Mouse (Mus musculus): ENCODE data around the gene Arhgef10l. TPM values are rescaled to one million over a fixed set of nuclear protein-coding genes. Genes with fewer than 3 reads are reported as not detected.

The Arhgef10l gene
- polyA plus RNA-seq, 1 experiment from 2014 or later = 9.7 TPM

DNA sequence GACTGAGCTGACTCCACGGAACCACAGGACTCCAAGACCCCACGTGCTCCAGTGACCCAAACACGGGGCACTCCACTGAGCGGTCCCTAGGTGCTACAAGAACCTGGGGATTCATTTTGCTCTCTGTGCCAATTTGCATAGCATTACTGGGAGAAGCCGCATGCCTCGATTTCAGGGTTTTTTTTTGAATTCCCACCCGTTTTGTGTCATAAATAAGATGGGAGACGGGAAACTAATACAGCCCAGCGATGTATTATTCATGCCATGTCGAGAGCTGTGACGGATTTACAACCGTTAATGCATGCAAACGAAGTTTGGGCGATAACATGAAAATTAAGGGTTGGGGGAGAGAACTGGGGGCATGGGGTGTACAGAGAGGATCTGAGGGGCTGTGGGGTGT lies 136.1 kb downstream of the Arhgef10l start:
- Histone ChIP-seq H3K36me3 (ENCODE audit: control insufficient read depth, insufficient read depth, low read length) (no peaks in the 10 kb centered on the region), H3K27me3 (ENCODE audit: control insufficient read depth, insufficient read depth, low read length) (no peaks in the 10 kb centered on the region), H3K9me3 (replicated peaks; ENCODE audit: control insufficient read depth, low read length) (no peaks in the 10 kb centered on the region), H3K4me2 (no peak overlapping the region), H3K4me1 (ENCODE audit: control insufficient read depth, insufficient read depth, low read length) (no peaks in the 10 kb centered on the region; the same call in 1 of the 2 replicates), H3K4me3 (ENCODE audit: low read depth, low read length) (no peak overlapping the region), H3K9ac (ENCODE audit: low read depth, low read length) (no peak overlapping the region), H3K27ac (ENCODE audit: low read depth, low read length) (no peak overlapping the region)
- WGBS (ENCODE audit: insufficient replicate concordance) = 81% methylated on average over 14 of the region's 14 CpGs
- no peak for ATAC-seq (replicated peaks; ENCODE audit: insufficient number of reproducible peaks, low FRiP score, low TSS enrichment)

DNA sequence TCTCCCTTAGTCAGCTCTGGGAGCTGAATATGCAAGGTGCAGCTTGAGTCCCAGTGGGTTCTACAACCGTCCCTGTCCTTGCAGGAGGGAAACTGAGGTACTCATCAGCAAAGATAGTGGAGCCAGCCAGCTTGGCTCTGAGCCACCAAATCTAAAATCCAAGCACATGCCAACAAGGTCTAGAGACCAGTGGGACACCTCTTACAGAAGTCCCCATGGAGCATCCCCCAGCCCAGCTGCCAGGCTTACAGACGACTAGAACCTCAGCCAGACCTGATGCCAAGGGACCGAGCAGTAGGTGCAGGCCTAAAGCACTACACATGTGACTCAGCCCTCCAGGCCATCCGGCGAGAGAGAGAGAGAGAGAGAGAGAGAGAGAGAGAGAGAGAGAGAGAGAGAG lies 137.4 kb downstream of the Arhgef10l start:
- Histone ChIP-seq H3K27ac (ENCODE audit: low read depth, low read length) (no peak overlapping the region), H3K36me3 (ENCODE audit: control insufficient read depth, insufficient read depth, low read length) (no peaks in the 10 kb centered on the region), H3K27me3 (ENCODE audit: control insufficient read depth, insufficient read depth, low read length) (no peaks in the 10 kb centered on the region), H3K4me1 (ENCODE audit: control insufficient read depth, insufficient read depth, low read length) (no peaks in the 10 kb centered on the region; the same call in 1 of the 2 replicates), H3K4me2 (no peak overlapping the region), H3K4me3 (ENCODE audit: low read depth, low read length) (no peak overlapping the region), H3K9me3 (replicated peaks; ENCODE audit: control insufficient read depth, low read length) (no peaks in the 10 kb centered on the region), H3K9ac (ENCODE audit: low read depth, low read length) (no peak overlapping the region)
- no peak for ATAC-seq (replicated peaks; ENCODE audit: insufficient number of reproducible peaks, low FRiP score, low TSS enrichment)
- WGBS (ENCODE audit: insufficient replicate concordance) = 72% methylated on average over 5 of the region's 5 CpGs

DNA sequence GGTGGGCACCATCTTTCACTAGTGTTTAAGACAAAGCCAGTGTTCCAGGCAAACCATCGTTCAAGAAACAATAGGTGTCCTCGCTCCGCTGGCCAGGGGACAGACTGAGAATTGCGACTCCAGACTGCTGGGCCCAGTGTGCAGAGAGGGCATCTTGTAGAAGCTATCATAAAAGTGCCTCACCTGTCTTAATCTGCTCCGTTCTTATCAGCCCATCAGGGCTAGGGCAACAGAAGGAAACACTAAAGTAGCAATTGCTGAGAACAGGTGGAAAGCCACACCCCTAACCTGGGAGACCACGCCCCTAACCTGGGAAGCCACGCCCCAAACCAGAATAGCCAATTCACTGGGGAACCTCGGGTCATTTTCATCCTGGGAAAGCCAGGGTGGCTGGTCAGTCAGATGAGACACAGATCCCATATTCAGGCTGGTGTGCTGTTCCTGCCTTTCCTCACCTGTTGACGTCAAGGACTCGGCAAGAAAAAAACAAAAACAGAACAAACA lies 140.1 kb downstream of the Arhgef10l start:
- Histone ChIP-seq H3K36me3 (ENCODE audit: control insufficient read depth, insufficient read depth, low read length) (no peaks in the 10 kb centered on the region), H3K27ac (ENCODE audit: low read depth, low read length) (no peak overlapping the region), H3K9me3 (replicated peaks; ENCODE audit: control insufficient read depth, low read length) (no peaks in the 10 kb centered on the region), H3K4me2 (no peak overlapping the region), H3K4me1 (ENCODE audit: control insufficient read depth, insufficient read depth, low read length) (no peaks in the 10 kb centered on the region), H3K27me3 (ENCODE audit: control insufficient read depth, insufficient read depth, low read length) (no peaks in the 10 kb centered on the region), H3K9ac (ENCODE audit: low read depth, low read length) (no peak overlapping the region), H3K4me3 (ENCODE audit: low read depth, low read length) (no peak overlapping the region)
- ATAC-seq (replicated peaks; ENCODE audit: insufficient number of reproducible peaks, low FRiP score, low TSS enrichment) = no peak
- 72% methylated on average over 10 of the region's 10 CpGs for WGBS (ENCODE audit: insufficient replicate concordance)

DNA sequence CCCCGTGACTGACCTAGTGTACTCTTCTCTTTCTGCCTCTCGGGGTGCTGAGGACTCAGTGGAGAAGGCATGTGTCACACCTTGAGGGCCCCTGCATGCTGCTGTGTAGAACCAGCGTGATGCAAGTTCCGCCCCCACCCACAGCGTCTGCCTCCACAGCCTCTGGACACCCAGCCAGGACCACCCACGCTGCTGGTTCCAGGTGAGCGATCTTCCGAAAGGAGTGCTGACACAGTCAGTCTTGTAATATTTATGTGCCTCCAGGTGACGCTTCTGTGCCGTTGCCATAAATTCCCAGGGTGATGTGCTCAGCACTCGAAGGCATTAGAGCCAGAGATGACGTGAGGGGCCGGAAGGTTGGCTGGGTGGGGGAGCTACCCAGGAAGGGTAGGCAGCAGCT lies 140.9 kb downstream of the Arhgef10l start:
- no peaks in the 10 kb centered on the region for H3K9me3 ChIP-seq (replicated peaks; ENCODE audit: control insufficient read depth, low read length)
- H3K4me2 ChIP-seq = no peak overlapping the region
- H3K27ac ChIP-seq (ENCODE audit: low read depth, low read length) = no peak overlapping the region
- no peak for ATAC-seq (replicated peaks; ENCODE audit: insufficient number of reproducible peaks, low FRiP score, low TSS enrichment)
- H3K36me3 ChIP-seq (ENCODE audit: control insufficient read depth, insufficient read depth, low read length) = peaks cover 2% of the 10 kb centered on the region; the same call in 1 of the 2 replicates
- WGBS (ENCODE audit: insufficient replicate concordance) = 83% methylated on average over 13 of the region's 13 CpGs
- no peak overlapping the region for H3K9ac ChIP-seq (ENCODE audit: low read depth, low read length)
- no peaks in the 10 kb centered on the region for H3K4me1 ChIP-seq (ENCODE audit: control insufficient read depth, insufficient read depth, low read length)
- H3K4me3 ChIP-seq (ENCODE audit: low read depth, low read length) = no peak overlapping the region
- no peaks in the 10 kb centered on the region for H3K27me3 ChIP-seq (ENCODE audit: control insufficient read depth, insufficient read depth, low read length)

DNA sequence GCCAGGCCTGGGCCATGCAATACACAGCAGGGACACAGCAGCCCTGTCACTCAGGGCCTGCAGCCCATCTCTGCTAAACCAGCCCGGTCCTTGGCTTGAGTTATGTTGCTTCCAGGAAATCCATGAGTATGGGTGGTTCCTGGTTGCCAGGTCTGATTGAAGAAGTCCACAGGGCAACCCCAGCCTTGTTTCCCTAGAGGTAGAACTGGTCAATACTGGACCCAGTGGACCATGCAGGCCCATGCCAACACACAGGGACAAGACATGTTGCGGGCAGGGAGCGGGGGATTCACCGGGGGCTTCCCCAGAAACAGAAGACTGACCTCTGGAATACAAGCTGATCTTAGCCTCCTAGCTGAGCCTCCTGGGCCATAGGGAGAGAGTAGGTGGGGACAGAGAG lies 142.9 kb downstream of the Arhgef10l start:
- no peak overlapping the region for H3K9ac ChIP-seq (ENCODE audit: low read depth, low read length)
- no peak overlapping the region for H3K27ac ChIP-seq (ENCODE audit: low read depth, low read length)
- H3K36me3 ChIP-seq (ENCODE audit: control insufficient read depth, insufficient read depth, low read length) = peaks cover 3% of the 10 kb centered on the region; the same call in 1 of the 2 replicates
- 88% methylated on average over 4 of the region's 4 CpGs for WGBS (ENCODE audit: insufficient replicate concordance)
- H3K27me3 ChIP-seq (ENCODE audit: control insufficient read depth, insufficient read depth, low read length) = no peaks in the 10 kb centered on the region
- no peaks in the 10 kb centered on the region for H3K9me3 ChIP-seq (replicated peaks; ENCODE audit: control insufficient read depth, low read length)
- no peak overlapping the region for H3K4me3 ChIP-seq (ENCODE audit: low read depth, low read length)
- no peaks in the 10 kb centered on the region for H3K4me1 ChIP-seq (ENCODE audit: control insufficient read depth, insufficient read depth, low read length)
- no peak for ATAC-seq (replicated peaks; ENCODE audit: insufficient number of reproducible peaks, low FRiP score, low TSS enrichment)
- no peak overlapping the region for H3K4me2 ChIP-seq

DNA sequence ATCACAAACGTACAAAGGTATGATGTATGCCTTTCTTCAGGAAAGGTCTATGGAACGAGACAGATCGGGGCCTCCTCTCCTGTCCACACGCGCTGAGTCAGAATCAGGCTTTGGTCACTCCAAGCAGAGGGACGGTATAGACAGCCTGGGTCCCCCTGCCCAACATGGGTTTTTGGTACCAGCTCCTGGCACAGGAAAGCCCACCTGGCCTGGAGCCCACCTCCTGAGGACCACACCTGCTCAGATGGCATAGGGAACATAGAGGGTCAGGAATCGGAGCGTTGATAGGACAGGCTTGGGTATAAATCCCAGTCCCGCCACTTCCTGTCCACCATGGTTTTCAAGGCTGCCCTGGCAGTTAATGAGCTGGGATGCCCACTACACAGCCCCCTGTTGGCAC lies 145.1 kb downstream of the Arhgef10l start:
- no peaks in the 10 kb centered on the region for H3K9me3 ChIP-seq (replicated peaks; ENCODE audit: control insufficient read depth, low read length)
- ATAC-seq (replicated peaks; ENCODE audit: insufficient number of reproducible peaks, low FRiP score, low TSS enrichment) = no peak
- H3K9ac ChIP-seq (ENCODE audit: low read depth, low read length) = no peak overlapping the region
- no peak overlapping the region for H3K4me2 ChIP-seq
- WGBS (ENCODE audit: insufficient replicate concordance) = 92% methylated on average over 9 of the region's 9 CpGs
- no peaks in the 10 kb centered on the region for H3K4me1 ChIP-seq (ENCODE audit: control insufficient read depth, insufficient read depth, low read length)
- H3K36me3 ChIP-seq (ENCODE audit: control insufficient read depth, insufficient read depth, low read length) = peaks cover 9% of the 10 kb centered on the region
- H3K4me3 ChIP-seq (ENCODE audit: low read depth, low read length) = no peak overlapping the region
- no peaks in the 10 kb centered on the region for H3K27me3 ChIP-seq (ENCODE audit: control insufficient read depth, insufficient read depth, low read length)
- no peak overlapping the region for H3K27ac ChIP-seq (ENCODE audit: low read depth, low read length)

DNA sequence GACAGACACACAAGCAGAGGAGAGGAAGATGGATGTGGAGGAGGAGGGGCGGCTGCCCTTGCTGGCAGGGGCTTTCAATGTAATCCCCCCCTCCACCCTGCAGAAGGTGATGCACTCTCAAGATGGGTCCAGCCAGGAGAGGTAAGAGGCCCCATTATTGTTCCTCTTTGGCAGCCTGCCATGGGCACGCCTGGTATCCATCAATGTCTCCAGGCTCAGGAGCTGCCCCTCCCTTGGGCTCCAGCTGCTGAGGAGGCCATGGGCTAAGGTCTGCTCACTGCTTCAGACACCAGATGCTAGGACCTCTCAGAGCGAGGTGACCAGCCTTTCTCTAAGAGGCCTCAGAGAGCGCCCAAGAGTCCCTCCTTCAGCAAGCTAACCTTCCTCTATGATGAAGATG lies 152.0 kb downstream of the Arhgef10l start:
- peaks cover 8% of the 10 kb centered on the region for H3K4me1 ChIP-seq (ENCODE audit: control insufficient read depth, insufficient read depth, low read length)
- H3K36me3 ChIP-seq (ENCODE audit: control insufficient read depth, insufficient read depth, low read length) = peaks cover 11% of the 10 kb centered on the region
- no peak overlapping the region for H3K4me3 ChIP-seq (ENCODE audit: low read depth, low read length)
- 61% methylated on average over 4 of the region's 4 CpGs for WGBS (ENCODE audit: insufficient replicate concordance)
- H3K9me3 ChIP-seq (replicated peaks; ENCODE audit: control insufficient read depth, low read length) = 0 out of 2 replicates have a peak, but pooled peaks cover 2% of the 10 kb centered on the region
- ATAC-seq (replicated peaks; ENCODE audit: insufficient number of reproducible peaks, low FRiP score, low TSS enrichment) = 0 out of 2 replicates have a peak, but pooled peaks have one; percentile 12
- H3K9ac ChIP-seq (ENCODE audit: low read depth, low read length) = no peak overlapping the region
- no peak overlapping the region for H3K4me2 ChIP-seq
- no peak overlapping the region for H3K27ac ChIP-seq (ENCODE audit: low read depth, low read length)
- no peaks in the 10 kb centered on the region for H3K27me3 ChIP-seq (ENCODE audit: control insufficient read depth, insufficient read depth, low read length)

DNA sequence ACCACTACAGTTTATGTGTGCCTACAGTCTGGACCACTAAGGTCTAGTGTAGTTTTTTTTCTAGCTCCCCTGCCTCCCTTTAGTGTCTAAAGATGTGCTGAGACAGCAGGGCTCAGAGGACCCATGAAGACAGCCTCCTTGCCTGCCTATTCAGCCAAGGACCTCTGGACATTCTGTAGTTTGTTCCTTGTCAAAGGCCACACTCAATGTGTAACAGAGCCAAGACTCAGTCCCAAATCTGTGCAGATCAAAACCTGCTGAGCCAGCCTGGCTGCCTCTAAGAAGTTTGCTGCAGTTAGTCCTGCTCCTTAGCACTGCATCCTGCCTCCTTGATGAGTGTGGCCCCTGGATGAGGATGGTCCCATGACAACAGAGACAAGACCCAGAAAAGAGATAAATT lies 156.0 kb downstream of the Arhgef10l start:
- Histone ChIP-seq H3K36me3 (ENCODE audit: control insufficient read depth, insufficient read depth, low read length) (peaks cover 2% of the 10 kb centered on the region; the same call in 1 of the 2 replicates), H3K9ac (ENCODE audit: low read depth, low read length) (no peak overlapping the region), H3K4me2 (no peak overlapping the region), H3K4me3 (ENCODE audit: low read depth, low read length) (no peak overlapping the region), H3K9me3 (replicated peaks; ENCODE audit: control insufficient read depth, low read length) (0 out of 2 replicates have a peak, but pooled peaks cover 2% of the 10 kb centered on the region), H3K27ac (ENCODE audit: low read depth, low read length) (no peak overlapping the region), H3K4me1 (ENCODE audit: control insufficient read depth, insufficient read depth, low read length) (peaks cover 8% of the 10 kb centered on the region), H3K27me3 (ENCODE audit: control insufficient read depth, insufficient read depth, low read length) (no peaks in the 10 kb centered on the region)
- no peak for ATAC-seq (replicated peaks; ENCODE audit: insufficient number of reproducible peaks, low FRiP score, low TSS enrichment)

DNA sequence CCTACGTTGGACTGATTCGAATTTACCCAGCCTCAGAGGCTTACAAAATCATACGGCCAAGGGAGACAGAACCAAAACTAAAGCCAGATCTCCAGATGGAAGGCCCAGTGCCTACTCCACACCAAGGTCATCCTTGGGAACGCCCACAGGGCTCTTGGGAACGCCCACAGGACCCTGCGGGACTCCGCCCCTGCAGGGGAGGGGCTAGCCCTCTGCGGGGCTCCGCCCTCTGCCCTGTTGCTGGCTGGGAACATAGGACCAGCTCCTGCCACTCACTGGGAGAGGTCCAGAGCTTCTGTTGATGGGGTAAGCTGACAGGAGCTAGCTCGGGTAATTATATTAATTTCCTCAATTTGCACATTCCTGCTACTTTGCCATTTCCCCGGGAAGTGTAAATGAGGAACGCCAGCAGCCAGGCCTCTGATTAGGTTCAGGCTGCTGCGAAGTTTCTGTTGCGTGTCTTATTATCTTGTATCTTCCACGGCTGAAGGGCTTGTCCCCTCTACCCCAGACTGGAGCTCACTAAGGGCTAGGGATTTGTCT lies 158.6 kb downstream of the Arhgef10l start:
- 34% methylated on average over 15 of the region's 15 CpGs for WGBS (ENCODE audit: insufficient replicate concordance)
- ATAC-seq (replicated peaks; ENCODE audit: insufficient number of reproducible peaks, low FRiP score, low TSS enrichment) = no peak; the same call in 1 of the 2 replicates
- Histone ChIP-seq H3K27me3 (ENCODE audit: control insufficient read depth, insufficient read depth, low read length) (no peaks in the 10 kb centered on the region), H3K9me3 (replicated peaks; ENCODE audit: control insufficient read depth, low read length) (0 out of 2 replicates have a peak, but pooled peaks cover 2% of the 10 kb centered on the region), H3K4me3 (ENCODE audit: low read depth, low read length) (no peak overlapping the region), H3K4me1 (ENCODE audit: control insufficient read depth, insufficient read depth, low read length) (no peaks in the 10 kb centered on the region), H3K27ac (ENCODE audit: low read depth, low read length) (no peak overlapping the region), H3K9ac (ENCODE audit: low read depth, low read length) (no peak overlapping the region), H3K36me3 (ENCODE audit: control insufficient read depth, insufficient read depth, low read length) (no peaks in the 10 kb centered on the region), H3K4me2 (no peak overlapping the region)
